Mouse (Mus musculus): ENCODE measurements at regions not wholly inside any gene's neighbourhood (a gene's known extent, or its start where the extent isn't known, plus 50 kb on each side); places are given as distances from the start of the nearest gene placed in this dataset.
"Not testable (repeated sequence)": the region's sequence is repeated elsewhere in the genome, so short reads cannot be mapped to it uniquely, and the experiment has no call there.

GRCm38 (mm10) chr12:21680026-21680425, 262.6 kb upstream of the Ywhaq start:
- POLR2A ChIA-PET, CTCF ChIA-PET: not testable (repeated sequence)

- CTCF ChIA-PET, POLR2A ChIA-PET: not testable (repeated sequence)
Observed at GRCm38 (mm10) chr12:21649381-21649780, 231.9 kb upstream of the Ywhaq start.

- CTCF ChIA-PET, result not testable (repeated sequence)
Observed at GRCm38 (mm10) chr12:21613781-21614180, 196.3 kb upstream of the Ywhaq start.

DNA sequence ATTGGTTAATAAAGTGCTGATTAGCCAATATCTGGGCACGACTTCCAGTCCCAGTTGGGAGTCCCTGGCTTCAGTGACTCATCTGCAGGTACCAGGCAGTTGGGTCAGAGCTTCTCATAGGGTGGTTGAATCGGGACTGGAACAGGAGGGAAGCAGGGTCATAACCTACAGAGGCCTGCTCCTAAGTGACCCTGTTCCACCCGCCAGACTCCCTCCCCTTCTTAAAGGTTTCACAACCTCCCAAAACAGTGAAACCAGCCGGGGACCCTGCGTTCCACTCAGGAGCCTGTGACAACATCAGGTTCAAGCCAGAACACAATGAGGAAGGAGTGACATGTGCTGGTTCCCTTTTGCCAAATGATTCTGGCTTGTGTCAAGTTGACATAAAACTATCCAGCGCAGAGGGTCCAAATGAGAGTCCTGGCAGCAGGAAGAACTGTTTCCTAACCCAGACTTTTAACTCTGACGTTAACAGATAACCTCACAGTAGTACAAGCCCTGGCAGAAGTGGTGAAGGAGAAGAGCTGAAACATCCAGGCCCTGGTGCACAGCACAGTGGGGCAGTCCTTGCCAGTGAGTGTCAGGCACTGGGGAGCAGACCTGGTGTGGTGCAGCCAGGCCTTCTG, 151.1 kb upstream of the Ywhaq start:
- ChIA-PET CTCF (no interaction called here), POLR2A (interaction anchor here in 1 of 4 experiments (0.7 kb wide), 1 partner anchor 151 kb away, joined by 3 read pairs; the partner anchor contains the start of gene Ywhaq)

More at GRCm38 (mm10) chr12:21613781-21614180, 196.3 kb upstream of the Ywhaq start:
- POLR2A ChIA-PET, result not testable (repeated sequence)

DNA sequence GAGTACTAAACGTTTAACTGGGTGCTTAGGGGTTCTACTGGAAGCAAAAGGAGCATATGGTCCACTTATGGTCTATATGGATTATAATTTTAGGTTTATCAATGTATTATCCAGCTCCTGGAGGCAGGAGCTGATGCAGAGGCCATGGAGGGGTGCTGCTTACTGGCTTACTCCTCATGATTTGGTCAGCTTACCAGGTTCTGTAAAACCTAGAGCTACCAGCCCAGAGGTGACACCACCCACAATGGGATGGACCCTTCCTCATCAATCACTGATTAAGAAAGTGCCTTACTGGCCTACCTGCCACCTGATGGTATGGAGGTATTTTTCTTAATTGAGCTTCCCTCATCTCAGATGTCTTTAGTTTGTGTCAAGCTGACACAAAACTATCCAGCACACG, 126.5 kb upstream of the Ywhaq start:
- POLR2A ChIA-PET, result not testable (repeated sequence)
- CTCF ChIA-PET, result interaction anchor here in 1 of 4 experiments (1.5 kb wide), 1 partner anchor 21 kb away, joined by 4 read pairs; no protein-coding TSS in a partner anchor

DNA sequence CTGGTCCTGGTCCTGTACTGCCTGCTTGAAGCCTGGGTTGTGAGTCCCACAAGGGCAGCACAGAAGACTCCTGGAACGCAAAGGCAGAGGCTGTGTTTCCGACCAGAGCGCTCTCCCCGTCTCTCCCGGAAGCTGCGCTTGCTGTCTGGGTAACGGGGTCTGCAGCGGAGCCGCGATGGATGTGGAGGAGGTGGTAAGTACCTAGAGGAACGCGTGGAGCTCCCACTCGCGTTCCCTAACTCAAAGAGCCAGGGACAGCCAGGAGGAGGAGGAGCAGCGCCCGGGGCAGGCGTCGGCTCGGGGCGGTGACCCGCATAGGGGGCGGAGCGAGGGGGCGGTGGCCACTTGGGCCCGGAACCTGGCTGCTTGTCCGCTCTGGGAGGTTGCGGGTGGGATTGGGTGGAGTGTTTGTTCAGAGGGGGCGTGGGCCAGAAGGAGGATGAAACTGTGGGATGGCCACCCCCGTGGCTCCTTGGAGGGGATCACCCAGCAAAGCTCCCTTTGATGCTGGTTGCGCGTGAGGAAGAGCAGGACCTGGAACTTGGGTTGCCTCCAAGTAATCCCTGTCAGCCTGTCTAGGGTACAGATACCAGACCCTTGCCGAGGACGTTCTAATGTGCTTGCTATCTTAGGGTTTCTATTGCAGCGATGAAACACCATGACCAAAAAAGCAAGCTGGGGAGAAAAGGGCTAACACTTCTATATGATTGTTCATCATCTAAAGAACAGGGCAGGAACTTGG, 125.9 kb upstream of the Ywhaq start:
- ChIA-PET POLR2A (interaction anchor here in 1 of 4 experiments (1.1 to 1.3 kb wide), 2 partner anchors 126 to 170 kb away, joined by 3 to 4 read pairs; partner anchors contain the start of genes Adam17 and Ywhaq), CTCF (interaction anchor here in 3 of 4 experiments (0.6 to 1.5 kb wide), 4 partner anchors 21 to 260 kb away, joined by 3 to 4 read pairs (median 4); partner anchors contain the start of gene Adam17 (in 1 of the 3))

DNA sequence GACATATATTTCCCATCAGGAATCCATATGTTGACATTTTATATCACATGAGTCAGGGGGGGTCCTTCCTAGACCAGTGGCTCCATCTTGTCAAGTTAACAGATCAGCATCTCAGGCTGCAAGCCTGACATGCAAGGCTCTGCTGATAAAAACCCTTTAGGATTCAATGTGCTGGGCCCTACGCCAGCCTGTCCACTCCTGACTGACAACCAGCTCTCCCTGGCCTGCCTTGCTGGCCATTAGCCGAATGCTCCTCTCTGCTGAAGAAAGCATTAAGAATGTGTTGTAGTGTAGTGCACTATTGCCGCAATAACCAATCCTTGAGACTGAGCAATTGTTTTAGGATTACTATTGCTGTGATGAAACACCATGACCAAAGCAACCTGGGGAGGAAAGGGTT, 114.3 kb upstream of the Ywhaq start:
- ChIA-PET POLR2A (no interaction called here), CTCF (no interaction called here)

GRCm38 (mm10) chr12:21529367-21529766, 111.9 kb upstream of the Ywhaq start:
- CTCF ChIA-PET, POLR2A ChIA-PET: not testable (repeated sequence)

- ChIA-PET POLR2A (interaction anchor here in 1 of 4 experiments (1.0 kb wide), 1 partner anchor 46 kb away, joined by 4 read pairs; no protein-coding TSS in a partner anchor), CTCF (interaction anchor here in 1 of 4 experiments (0.6 kb wide), 1 partner anchor 17 kb away, joined by 3 read pairs; no protein-coding TSS in a partner anchor)
Observed at GRCm38 (mm10) chr12:21527336-21527735, 109.9 kb upstream of the Ywhaq start.

GRCm38 (mm10) chr12:21526906-21527305, 109.5 kb upstream of the Ywhaq start:
- POLR2A ChIA-PET, result interaction anchor here in 1 of 4 experiments (1.0 kb wide), 1 partner anchor 45 kb away, joined by 4 read pairs; no protein-coding TSS in a partner anchor

GRCm38 (mm10) chr12:21525567-21525966, 108.1 kb upstream of the Ywhaq start:
- POLR2A ChIA-PET, result interaction anchor here in 1 of 4 experiments (0.9 kb wide), 1 partner anchor 108 kb away, joined by 3 read pairs; the partner anchor contains the start of gene Ywhaq

More at GRCm38 (mm10) chr12:21526906-21527305, 109.5 kb upstream of the Ywhaq start:
- CTCF ChIA-PET, result interaction anchor here in 1 of 4 experiments (0.6 kb wide), 1 partner anchor 17 kb away, joined by 3 read pairs; no protein-coding TSS in a partner anchor

GRCm38 (mm10) chr12:21522621-21523020, 105.2 kb upstream of the Ywhaq start:
- ChIA-PET CTCF (interaction anchor here in 3 of 4 experiments (0.6 to 1.2 kb wide), 4 partner anchors 8 to 54 kb away, joined by 3 to 4 read pairs (median 3); no protein-coding TSS in a partner anchor), POLR2A (interaction anchor here in 2 of 4 experiments (0.7 to 2.2 kb wide), 3 partner anchors 11 to 373 kb away, joined by 3 to 8 read pairs (median 4); partner anchors contain the start of gene Ywhaq (in 1 of the 2))

More at GRCm38 (mm10) chr12:21525567-21525966, 108.1 kb upstream of the Ywhaq start:
- CTCF ChIA-PET, result not testable (repeated sequence)

- POLR2A ChIA-PET, result interaction anchor here in 3 of 4 experiments (0.5 to 1.0 kb wide), 6 partner anchors 80 to 406 kb away, joined by 3 to 5 read pairs (median 3); partner anchors contain the start of gene Ywhaq (in 1 of the 3)
- CTCF ChIA-PET, result no interaction called here
Observed at GRCm38 (mm10) chr12:21519058-21519457, 101.6 kb upstream of the Ywhaq start.

GRCm38 (mm10) chr12:21512736-21513135, 95.3 kb upstream of the Ywhaq start:
- CTCF ChIA-PET, result no interaction called here
- POLR2A ChIA-PET, result no interaction called here

DNA sequence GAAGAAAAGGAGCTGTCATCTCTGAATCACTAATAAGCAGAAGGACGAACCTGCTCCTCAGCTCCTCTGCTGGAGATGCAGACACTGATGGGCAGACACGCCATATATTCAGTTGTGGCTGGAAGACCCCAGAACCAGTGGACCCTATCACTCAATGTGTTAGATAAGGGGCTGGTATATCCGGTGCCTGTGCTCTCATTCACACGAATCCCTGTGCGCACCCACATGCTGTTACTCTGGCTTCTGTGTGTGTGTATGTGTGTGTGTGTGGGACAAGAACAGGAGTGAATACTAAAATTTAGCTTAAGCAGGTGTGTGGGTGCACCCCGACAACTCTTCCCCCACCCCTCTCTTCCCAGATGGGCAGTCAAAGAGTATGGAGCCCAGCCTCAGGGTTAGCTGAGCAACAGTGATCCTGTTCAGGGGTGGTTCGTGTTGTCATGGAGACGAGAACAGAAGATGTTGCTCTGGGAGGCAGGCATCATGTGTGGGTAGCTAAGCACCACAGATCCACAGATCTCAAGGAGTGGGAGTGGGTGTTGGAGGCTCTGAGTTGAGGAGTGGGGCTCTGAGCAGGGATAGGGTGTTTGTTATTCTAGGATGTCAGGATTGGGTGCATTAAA, 93.7 kb upstream of the Ywhaq start:
- POLR2A ChIA-PET, result interaction anchor here in 1 of 4 experiments (0.6 to 1.1 kb wide), 4 partner anchors 11 to 130 kb away, joined by 3 read pairs; no protein-coding TSS in a partner anchor
- CTCF ChIA-PET, result interaction anchor here in 2 of 4 experiments (1.0 kb wide), 2 partner anchors 10 to 12 kb away, joined by 3 read pairs; no protein-coding TSS in a partner anchor

GRCm38 (mm10) chr12:21507080-21507479, 89.6 kb upstream of the Ywhaq start:
- ChIA-PET CTCF (no interaction called here), POLR2A (no interaction called here)

- ChIA-PET CTCF (no interaction called here), POLR2A (interaction anchor here in 1 of 4 experiments (0.9 to 1.0 kb wide), 2 partner anchors 10 to 88 kb away, joined by 3 to 4 read pairs; partner anchors contain the start of gene Ywhaq)
Observed at GRCm38 (mm10) chr12:21505731-21506368, 88.4 kb upstream of the Ywhaq start.

DNA sequence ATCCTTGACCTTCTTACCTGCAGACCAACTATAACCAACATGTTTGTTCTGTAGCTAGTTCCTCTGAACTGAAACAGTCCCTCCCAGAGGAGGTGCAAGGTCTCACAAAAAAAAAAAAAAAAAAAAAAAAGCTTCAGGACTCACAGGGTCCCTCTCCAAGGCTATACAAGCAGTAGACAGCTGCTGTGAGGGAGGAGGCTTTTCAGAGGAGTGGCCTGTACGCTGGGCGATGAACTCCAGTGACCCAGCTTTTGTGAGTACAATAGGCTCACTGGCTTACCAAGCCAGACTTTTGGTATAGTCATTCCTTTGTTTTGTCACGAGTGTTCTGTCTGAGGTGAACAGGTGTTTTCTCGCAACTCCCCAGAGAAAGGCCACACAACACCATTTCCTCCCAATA, 85.8 kb upstream of the Ywhaq start:
- ChIA-PET CTCF (no interaction called here), POLR2A (interaction anchor here in 1 of 4 experiments (0.6 to 1.2 kb wide), 2 partner anchors 11 to 156 kb away, joined by 3 to 4 read pairs; no protein-coding TSS in a partner anchor)
